Mouse (Mus musculus) stomach, postnatal 0 days (tissue): Measurements from ENCODE around the gene Dnmt3b.

Source experiments
- CTCF ChIP-seq: IDR thresholded peaks from 2 replicates; pipeline ENCODE4 v1.5.1; 2016; ENCODE audit warnings: antibody characterized with exemption, low read depth, mild to moderate bottlenecking, moderate library complexity
- EP300 ChIP-seq: optimal IDR thresholded peaks from 2 replicates; pipeline ENCODE3; 2016; ENCODE audit warnings: antibody characterized with exemption

DNA sequence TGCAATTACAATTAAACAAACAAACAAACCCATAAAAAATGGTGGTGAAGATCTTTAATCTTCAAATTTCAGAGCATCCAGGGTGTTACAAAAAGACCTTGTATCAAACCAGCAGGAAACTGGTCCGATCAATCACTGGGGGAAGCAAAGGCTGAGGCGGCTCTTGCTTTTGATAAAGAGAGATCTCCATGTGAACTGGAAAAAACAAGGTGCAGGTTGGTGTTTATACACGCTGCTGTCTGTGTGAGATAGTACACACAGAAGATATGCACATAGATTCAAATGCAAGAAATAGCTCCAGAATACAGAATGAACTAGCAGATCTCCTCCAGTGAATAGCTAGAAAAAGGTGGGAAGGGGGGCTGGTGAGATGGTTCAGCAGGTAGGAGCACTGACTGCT lies 32.4 kb upstream of the Dnmt3b start:
- no peak for TF ChIP-seq CTCF
- TF ChIP-seq EP300, result no peak
